Mouse (Mus musculus): Measurements from ENCODE around the gene Col5a1. TPM values are rescaled to one million over a fixed set of nuclear protein-coding genes. Genes with fewer than 3 reads are reported as not detected.

Gene Col5a1
- polyA plus RNA-seq, 1 experiment from 2014 or later = 39.5 TPM

DNA sequence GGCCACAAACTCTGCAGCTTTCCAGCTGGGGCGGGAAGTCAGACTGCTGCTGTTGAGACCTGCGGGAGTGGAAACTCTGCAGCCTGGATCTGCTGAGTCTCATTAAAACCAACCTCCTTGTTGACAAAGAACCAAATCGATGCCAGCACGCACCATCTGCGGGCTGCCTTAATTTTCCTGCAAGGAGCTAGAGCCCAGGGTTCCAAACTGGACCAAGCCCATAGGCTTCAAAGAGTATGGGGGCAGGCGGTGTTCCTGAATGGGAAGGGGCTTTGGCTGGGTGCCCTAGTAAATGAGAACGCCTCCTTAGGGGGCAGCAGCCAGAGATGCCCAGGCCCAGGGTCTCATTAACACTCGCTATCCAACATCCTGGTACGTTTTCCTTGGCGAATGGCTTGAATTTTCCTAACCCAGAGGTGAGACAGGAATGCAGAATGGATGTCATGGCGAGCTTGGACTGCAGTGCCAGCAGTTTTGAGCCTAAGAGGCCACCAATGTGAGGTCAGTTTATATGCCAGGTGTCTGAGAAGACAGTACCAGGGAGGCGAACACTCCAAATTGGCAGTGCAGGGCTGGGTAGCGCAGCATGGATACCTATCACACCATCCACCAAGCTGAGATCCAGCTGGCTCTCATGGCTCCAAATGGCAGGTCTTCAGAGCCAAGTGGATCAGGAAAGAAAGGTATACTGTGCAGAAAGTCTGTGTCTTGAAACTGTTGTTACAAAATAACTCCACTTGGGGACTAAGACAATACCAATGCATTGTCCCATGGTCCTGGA is 9.3 kb upstream of the Col5a1 start:
- H3K9ac ChIP-seq (ENCODE audit: low read depth, low read length) = no peak overlapping the region
- WGBS = 84% methylated on average over 13 of the region's 13 CpGs
- no peak overlapping the region for H3K4me3 ChIP-seq (ENCODE audit: low read depth, low read length)
- no peaks in the 10 kb centered on the region for H3K4me1 ChIP-seq (replicated peaks; ENCODE audit: control insufficient read depth, insufficient read depth, low read length)
- no peaks in the 10 kb centered on the region for H3K36me3 ChIP-seq (ENCODE audit: control insufficient read depth, insufficient read depth)
- TF ChIP-seq CTCF (IDR thresholded peaks at IDR 0.05; ENCODE audit: low read depth) = no peak
- no peak for ATAC-seq
- H3K27ac ChIP-seq (ENCODE audit: low read depth, low read length) = no peak overlapping the region
- no peak overlapping the region for H3K4me2 ChIP-seq (replicated peaks; ENCODE audit: low read depth)
- no peaks in the 10 kb centered on the region for H3K9me3 ChIP-seq (ENCODE audit: control insufficient read depth)
- H3K27me3 ChIP-seq (replicated peaks; ENCODE audit: control insufficient read depth, insufficient read depth, low read length) = no peaks in the 10 kb centered on the region

DNA sequence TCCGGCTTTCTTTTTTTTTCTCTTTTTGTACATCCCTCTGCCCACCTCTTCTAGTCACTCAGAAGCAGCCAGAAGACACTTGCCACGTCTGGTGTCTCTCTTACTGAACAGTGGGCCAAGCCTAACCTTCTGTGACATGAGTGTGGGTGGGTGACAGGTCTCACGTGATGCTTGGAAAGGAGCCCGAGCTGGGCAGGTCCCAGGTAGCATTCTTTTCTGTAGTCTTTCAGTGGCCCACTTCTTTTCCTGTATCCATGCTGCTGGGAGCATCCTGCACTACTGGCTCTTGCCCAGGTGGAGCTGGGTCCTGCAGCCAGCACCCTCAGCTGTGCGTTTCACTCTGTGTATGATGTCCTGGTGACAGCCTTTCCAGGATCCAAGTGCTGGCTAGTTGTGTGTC is 8.2 kb upstream of the Col5a1 start:
- no peak overlapping the region for H3K9ac ChIP-seq (ENCODE audit: low read depth, low read length)
- H3K4me2 ChIP-seq (replicated peaks; ENCODE audit: low read depth) = no peak overlapping the region
- no peaks in the 10 kb centered on the region for H3K27me3 ChIP-seq (replicated peaks; ENCODE audit: control insufficient read depth, insufficient read depth, low read length)
- no peak for ATAC-seq
- H3K4me3 ChIP-seq (ENCODE audit: low read depth, low read length) = no peak overlapping the region
- H3K27ac ChIP-seq (ENCODE audit: low read depth, low read length) = no peak overlapping the region
- 77% methylated on average over 5 of the region's 5 CpGs for WGBS
- H3K36me3 ChIP-seq (ENCODE audit: control insufficient read depth, insufficient read depth) = no peaks in the 10 kb centered on the region
- H3K9me3 ChIP-seq (ENCODE audit: control insufficient read depth) = no peaks in the 10 kb centered on the region
- no peaks in the 10 kb centered on the region for H3K4me1 ChIP-seq (replicated peaks; ENCODE audit: control insufficient read depth, insufficient read depth, low read length)
- TF ChIP-seq CTCF (IDR thresholded peaks at IDR 0.05; ENCODE audit: low read depth) = no peak

DNA sequence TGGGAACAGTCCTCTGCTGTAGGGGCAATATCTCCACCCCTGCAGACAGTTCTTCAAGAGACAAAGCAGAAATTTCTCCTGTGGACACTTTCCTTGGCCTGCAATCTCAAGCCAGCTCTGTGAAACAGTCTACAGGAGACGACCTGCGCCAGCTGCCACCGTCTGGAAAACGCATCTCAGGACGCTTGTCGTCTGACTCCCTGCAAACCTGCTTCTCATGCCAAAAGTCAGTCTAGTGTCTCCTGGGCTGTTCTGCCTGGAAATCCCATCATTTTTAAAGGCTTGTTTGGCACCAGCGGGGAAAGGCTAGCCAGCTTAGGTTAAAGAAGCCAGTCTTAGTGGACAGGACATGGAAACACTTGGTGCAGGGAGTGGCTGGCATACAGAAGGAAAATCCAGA is 2.9 kb upstream of the Col5a1 start:
- Histone ChIP-seq H3K9ac (ENCODE audit: low read depth, low read length) (no peak overlapping the region), H3K36me3 (ENCODE audit: control insufficient read depth, insufficient read depth) (no peaks in the 10 kb centered on the region), H3K4me3 (ENCODE audit: low read depth, low read length) (no peak overlapping the region), H3K4me1 (replicated peaks; ENCODE audit: control insufficient read depth, insufficient read depth, low read length) (no peaks in the 10 kb centered on the region), H3K27me3 (replicated peaks; ENCODE audit: control insufficient read depth, insufficient read depth, low read length) (peaks cover 21% of the 10 kb centered on the region), H3K9me3 (ENCODE audit: control insufficient read depth) (no peaks in the 10 kb centered on the region), H3K27ac (ENCODE audit: low read depth, low read length) (no peak overlapping the region), H3K4me2 (replicated peaks; ENCODE audit: low read depth) (no peak overlapping the region)
- no peak for ATAC-seq
- TF ChIP-seq CTCF (IDR thresholded peaks at IDR 0.05; ENCODE audit: low read depth) = no peak
- 68% methylated on average over 7 of the region's 7 CpGs for WGBS

DNA sequence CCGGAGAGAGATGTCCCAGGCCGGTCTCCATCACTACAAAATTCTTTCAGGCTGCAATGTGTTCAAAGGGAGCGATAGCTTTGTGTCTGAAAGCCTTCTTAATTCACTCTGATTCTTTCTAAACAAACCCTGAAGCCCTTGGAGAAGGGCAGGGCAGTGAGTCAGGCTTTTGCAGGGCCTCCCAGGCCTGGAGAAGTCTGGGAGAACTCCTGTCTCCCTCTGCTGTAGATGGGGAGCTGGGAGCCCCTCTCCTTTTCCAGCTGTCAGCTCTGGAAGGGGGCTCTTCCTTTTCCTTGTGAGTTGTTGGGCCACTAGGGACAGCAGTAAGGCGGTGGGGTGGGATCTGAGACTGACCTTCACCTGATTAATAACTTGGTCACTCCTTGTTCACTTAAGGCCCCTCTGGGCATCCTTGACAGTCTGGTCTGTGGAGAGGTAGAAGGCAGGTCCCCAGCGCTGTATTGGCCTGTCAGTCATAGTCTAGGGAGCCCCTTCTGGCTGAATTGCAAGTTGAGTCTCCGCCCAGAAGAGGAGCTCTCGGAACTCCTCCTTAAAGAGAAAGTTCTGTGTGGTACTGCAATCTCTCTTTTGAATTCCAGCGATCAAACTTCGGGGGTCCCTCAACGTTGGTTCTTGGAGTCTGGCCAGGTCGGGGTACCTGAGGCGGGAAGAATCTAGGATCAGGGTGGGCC is 623 bp upstream of the Col5a1 start:
- peak; percentile 32; the same call in 1 of the 2 replicates for TF ChIP-seq CTCF (IDR thresholded peaks at IDR 0.05; ENCODE audit: low read depth)
- WGBS = 8% methylated on average over 12 of the region's 12 CpGs
- no peaks in the 10 kb centered on the region for H3K9me3 ChIP-seq (ENCODE audit: control insufficient read depth)

DNA sequence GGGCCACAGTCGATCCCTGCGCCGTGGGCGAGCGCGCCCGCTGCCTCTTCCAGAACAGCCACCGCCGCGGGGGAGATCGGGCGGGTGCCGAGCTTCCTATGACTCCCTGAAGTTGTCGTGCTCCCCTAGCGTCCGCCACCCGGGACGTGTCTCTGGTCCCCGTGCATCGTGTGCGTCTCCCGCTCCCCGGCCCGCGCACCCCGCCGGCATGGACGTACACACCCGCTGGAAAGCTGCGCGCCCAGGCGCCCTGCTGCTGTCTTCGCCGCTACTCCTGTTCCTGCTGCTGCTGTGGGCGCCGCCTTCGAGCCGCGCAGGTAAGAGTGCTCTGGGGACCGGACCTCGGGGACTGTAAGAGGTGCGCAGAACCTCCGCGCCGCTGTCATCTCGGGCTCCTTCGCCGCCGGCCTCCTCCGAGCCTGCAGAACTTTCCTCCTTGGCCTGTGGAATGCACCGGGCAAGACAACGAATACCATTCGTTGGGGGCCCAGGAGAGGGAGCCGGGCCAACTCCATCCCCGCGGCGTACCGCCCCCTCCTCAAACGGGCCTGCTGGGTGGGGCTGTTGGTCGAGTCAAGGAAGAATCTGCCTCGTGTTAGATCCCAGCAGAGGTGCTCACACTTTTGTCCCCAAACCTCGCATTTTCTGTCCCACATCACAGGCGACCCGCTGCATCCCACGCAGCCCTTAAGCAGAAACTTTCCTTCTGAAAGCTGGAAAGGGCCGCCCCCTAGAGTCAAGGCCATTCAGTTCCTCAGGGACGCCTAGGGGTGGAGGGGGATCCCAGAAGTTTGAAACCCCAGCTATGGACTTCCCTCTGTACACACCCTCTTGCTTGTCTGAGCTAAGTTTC is 609 bp downstream of the Col5a1 start:
- H3K27ac ChIP-seq (ENCODE audit: low read depth, low read length) = peak overlapping the region; percentile 77
- ATAC-seq = peak; percentile 16; the same call in 1 of the 2 replicates

More for the DNA sequence above, 623 bp upstream of the Col5a1 start:
- ATAC-seq = peak; percentile 56
- no peaks in the 10 kb centered on the region for H3K36me3 ChIP-seq (ENCODE audit: control insufficient read depth, insufficient read depth)
- peak overlapping the region; percentile 90 for H3K4me2 ChIP-seq (replicated peaks; ENCODE audit: low read depth)
- H3K27ac ChIP-seq (ENCODE audit: low read depth, low read length) = peak overlapping the region; percentile 51
- H3K4me1 ChIP-seq (replicated peaks; ENCODE audit: control insufficient read depth, insufficient read depth, low read length) = no peaks in the 10 kb centered on the region
- peak overlapping the region; percentile 61 for H3K4me3 ChIP-seq (ENCODE audit: low read depth, low read length)
- peaks cover 24% of the 10 kb centered on the region for H3K27me3 ChIP-seq (replicated peaks; ENCODE audit: control insufficient read depth, insufficient read depth, low read length)
- H3K9ac ChIP-seq (ENCODE audit: low read depth, low read length) = peak overlapping the region; percentile 71; the same call in 1 of the 2 replicates

More for the DNA sequence above, 609 bp downstream of the Col5a1 start:
- H3K4me2 ChIP-seq (replicated peaks; ENCODE audit: low read depth) = peak overlapping the region; percentile 90
- peak; percentile 68 for TF ChIP-seq CTCF (IDR thresholded peaks at IDR 0.05; ENCODE audit: low read depth)
- WGBS = under 1% methylated on average over 66 of the region's 67 CpGs
- H3K9ac ChIP-seq (ENCODE audit: low read depth, low read length) = peak overlapping the region; percentile 71
- peaks cover 5% of the 10 kb centered on the region; the same call in 1 of the 2 replicates for H3K36me3 ChIP-seq (ENCODE audit: control insufficient read depth, insufficient read depth)
- H3K9me3 ChIP-seq (ENCODE audit: control insufficient read depth) = no peaks in the 10 kb centered on the region
- H3K27me3 ChIP-seq (replicated peaks; ENCODE audit: control insufficient read depth, insufficient read depth, low read length) = peaks cover 24% of the 10 kb centered on the region
- peak overlapping the region; percentile 61 for H3K4me3 ChIP-seq (ENCODE audit: low read depth, low read length)
- no peaks in the 10 kb centered on the region for H3K4me1 ChIP-seq (replicated peaks; ENCODE audit: control insufficient read depth, insufficient read depth, low read length)

Data from intestine, postnatal 0 days (tissue).